Mouse (Mus musculus): ENCODE measurements at regions not wholly inside any gene's neighbourhood (a gene's known extent, or its start where the extent isn't known, plus 50 kb on each side); places are given as distances from the start of the nearest gene placed in this dataset.

- DNase-seq = no peak
- WGBS = 95% methylated on average over 2 of the region's 2 CpGs
- Histone ChIP-seq H3K27me3 (ENCODE audit: control insufficient read depth, insufficient read depth, low read length) (no peaks in the 10 kb centered on the region), H3K36me3 (ENCODE audit: control insufficient read depth, insufficient read depth, low read length) (no peaks in the 10 kb centered on the region), H3K4me1 (replicated peaks; ENCODE audit: control insufficient read depth, insufficient read depth, low read length) (0 out of 2 replicates have a peak, but pooled peaks cover 2% of the 10 kb centered on the region), H3K4me3 (ENCODE audit: control insufficient read depth, insufficient read depth, low read length) (no peak overlapping the region), H3K27ac (ENCODE audit: control insufficient read depth, insufficient read depth, low read length) (no peak overlapping the region)
- no peak for TF ChIP-seq POLR2A (IDR thresholded peaks at IDR 0.05; ENCODE audit: control insufficient read depth, extremely low read depth, insufficient read depth, low read length, poor library complexity)
- no peak for TF ChIP-seq CTCF (IDR thresholded peaks at IDR 0.05; ENCODE audit: borderline replicate concordance, control insufficient read depth, extremely low read depth, insufficient read depth, low read length, poor library complexity)
Measured at GRCm38 (mm10) chr6:35458250-35458649, 81.4 kb downstream of the Mtpn start.

- no peaks in the 10 kb centered on the region for H3K36me3 ChIP-seq (ENCODE audit: control insufficient read depth, insufficient read depth, low read length)
- no peaks in the 10 kb centered on the region for H3K4me1 ChIP-seq (replicated peaks; ENCODE audit: control insufficient read depth, insufficient read depth, low read length)
- DNase-seq = no peak
- WGBS = 86% methylated on average over 1 of the region's 1 CpGs
- TF ChIP-seq POLR2A (IDR thresholded peaks at IDR 0.05; ENCODE audit: control insufficient read depth, extremely low read depth, insufficient read depth, low read length, poor library complexity) (no peak), CTCF (IDR thresholded peaks at IDR 0.05; ENCODE audit: borderline replicate concordance, control insufficient read depth, extremely low read depth, insufficient read depth, low read length, poor library complexity) (no peak)
- H3K27ac ChIP-seq (ENCODE audit: control insufficient read depth, insufficient read depth, low read length) = no peak overlapping the region
- no peaks in the 10 kb centered on the region for H3K27me3 ChIP-seq (ENCODE audit: control insufficient read depth, insufficient read depth, low read length)
- no peak overlapping the region for H3K4me3 ChIP-seq (ENCODE audit: control insufficient read depth, insufficient read depth, low read length)
Measured at GRCm38 (mm10) chr6:35445007-35445406, 94.7 kb downstream of the Mtpn start.

- WGBS = 94% methylated on average over 3 of the region's 3 CpGs
- Histone ChIP-seq H3K27me3 (ENCODE audit: control insufficient read depth, insufficient read depth, low read length) (no peaks in the 10 kb centered on the region), H3K4me1 (replicated peaks; ENCODE audit: control insufficient read depth, insufficient read depth, low read length) (no peaks in the 10 kb centered on the region), H3K4me3 (ENCODE audit: control insufficient read depth, insufficient read depth, low read length) (no peak overlapping the region), H3K27ac (ENCODE audit: control insufficient read depth, insufficient read depth, low read length) (no peak overlapping the region), H3K36me3 (ENCODE audit: control insufficient read depth, insufficient read depth, low read length) (no peaks in the 10 kb centered on the region)
- TF ChIP-seq CTCF (IDR thresholded peaks at IDR 0.05; ENCODE audit: borderline replicate concordance, control insufficient read depth, extremely low read depth, insufficient read depth, low read length, poor library complexity) = no peak
- TF ChIP-seq POLR2A (IDR thresholded peaks at IDR 0.05; ENCODE audit: control insufficient read depth, extremely low read depth, insufficient read depth, low read length, poor library complexity) = no peak
- no peak for DNase-seq
Measured at GRCm38 (mm10) chr6:35426301-35426700, 100.4 kb upstream of the Fam180a start.

GRCm38 (mm10) chr6:35424521-35424920 lies 98.6 kb upstream of the Fam180a start:
- H3K36me3 ChIP-seq (ENCODE audit: control insufficient read depth, insufficient read depth, low read length) = no peaks in the 10 kb centered on the region
- no peak overlapping the region for H3K4me3 ChIP-seq (ENCODE audit: control insufficient read depth, insufficient read depth, low read length)
- H3K27me3 ChIP-seq (ENCODE audit: control insufficient read depth, insufficient read depth, low read length) = no peaks in the 10 kb centered on the region
- H3K27ac ChIP-seq (ENCODE audit: control insufficient read depth, insufficient read depth, low read length) = no peak overlapping the region
- no peak for TF ChIP-seq CTCF (IDR thresholded peaks at IDR 0.05; ENCODE audit: borderline replicate concordance, control insufficient read depth, extremely low read depth, insufficient read depth, low read length, poor library complexity)
- TF ChIP-seq POLR2A (IDR thresholded peaks at IDR 0.05; ENCODE audit: control insufficient read depth, extremely low read depth, insufficient read depth, low read length, poor library complexity) = no peak
- H3K4me1 ChIP-seq (replicated peaks; ENCODE audit: control insufficient read depth, insufficient read depth, low read length) = no peaks in the 10 kb centered on the region
- WGBS = 92% methylated on average over 2 of the region's 2 CpGs
- DNase-seq = no peak

GRCm38 (mm10) chr6:35420924-35421323 lies 95.0 kb upstream of the Fam180a start:
- no peak overlapping the region for H3K4me3 ChIP-seq (ENCODE audit: control insufficient read depth, insufficient read depth, low read length)
- no peak for TF ChIP-seq CTCF (IDR thresholded peaks at IDR 0.05; ENCODE audit: borderline replicate concordance, control insufficient read depth, extremely low read depth, insufficient read depth, low read length, poor library complexity)
- no peak for TF ChIP-seq POLR2A (IDR thresholded peaks at IDR 0.05; ENCODE audit: control insufficient read depth, extremely low read depth, insufficient read depth, low read length, poor library complexity)

GRCm38 (mm10) chr6:35405044-35405443 lies 79.1 kb upstream of the Fam180a start:
- no peaks in the 10 kb centered on the region for H3K4me1 ChIP-seq (replicated peaks; ENCODE audit: control insufficient read depth, insufficient read depth, low read length)
- no peak overlapping the region for H3K4me3 ChIP-seq (ENCODE audit: control insufficient read depth, insufficient read depth, low read length)
- WGBS = 91% methylated on average over 9 of the region's 9 CpGs
- H3K27me3 ChIP-seq (ENCODE audit: control insufficient read depth, insufficient read depth, low read length) = no peaks in the 10 kb centered on the region
- no peak for TF ChIP-seq POLR2A (IDR thresholded peaks at IDR 0.05; ENCODE audit: control insufficient read depth, extremely low read depth, insufficient read depth, low read length, poor library complexity)
- TF ChIP-seq CTCF (IDR thresholded peaks at IDR 0.05; ENCODE audit: borderline replicate concordance, control insufficient read depth, extremely low read depth, insufficient read depth, low read length, poor library complexity) = no peak
- no peak for DNase-seq
- no peaks in the 10 kb centered on the region for H3K36me3 ChIP-seq (ENCODE audit: control insufficient read depth, insufficient read depth, low read length)
- no peak overlapping the region for H3K27ac ChIP-seq (ENCODE audit: control insufficient read depth, insufficient read depth, low read length)

More at GRCm38 (mm10) chr6:35420924-35421323, 95.0 kb upstream of the Fam180a start:
- Histone ChIP-seq H3K27me3 (ENCODE audit: control insufficient read depth, insufficient read depth, low read length) (no peaks in the 10 kb centered on the region), H3K27ac (ENCODE audit: control insufficient read depth, insufficient read depth, low read length) (no peak overlapping the region), H3K36me3 (ENCODE audit: control insufficient read depth, insufficient read depth, low read length) (no peaks in the 10 kb centered on the region), H3K4me1 (replicated peaks; ENCODE audit: control insufficient read depth, insufficient read depth, low read length) (no peaks in the 10 kb centered on the region)
- 89% methylated on average over 7 of the region's 7 CpGs for WGBS
- DNase-seq = no peak

- no peak for DNase-seq
- 85% methylated on average over 5 of the region's 5 CpGs for WGBS
- Histone ChIP-seq H3K4me1 (replicated peaks; ENCODE audit: control insufficient read depth, insufficient read depth, low read length) (no peaks in the 10 kb centered on the region), H3K36me3 (ENCODE audit: control insufficient read depth, insufficient read depth, low read length) (no peaks in the 10 kb centered on the region), H3K4me3 (ENCODE audit: control insufficient read depth, insufficient read depth, low read length) (no peak overlapping the region), H3K27me3 (ENCODE audit: control insufficient read depth, insufficient read depth, low read length) (no peaks in the 10 kb centered on the region), H3K27ac (ENCODE audit: control insufficient read depth, insufficient read depth, low read length) (no peak overlapping the region)
- TF ChIP-seq POLR2A (IDR thresholded peaks at IDR 0.05; ENCODE audit: control insufficient read depth, extremely low read depth, insufficient read depth, low read length, poor library complexity) = no peak
- no peak for TF ChIP-seq CTCF (IDR thresholded peaks at IDR 0.05; ENCODE audit: borderline replicate concordance, control insufficient read depth, extremely low read depth, insufficient read depth, low read length, poor library complexity)
Measured at GRCm38 (mm10) chr6:35403341-35403910, 77.5 kb upstream of the Fam180a start.

All from thymus, adult 2 months (tissue).